Mouse (Mus musculus) bone marrow, adult 2 months (tissue): ENCODE data around the gene Adipor2. TPM values are rescaled to one million over a fixed set of nuclear protein-coding genes. Genes with fewer than 3 reads are reported as not detected.
A peak's percentile ranks its signal among the peaks of the same experiment; 100 is the strongest.

Experiments
- H3K27ac ChIP-seq: fragments of 200-500 bp; 2 replicates; pipeline ENCODE4 v1.5.1; 2012; ENCODE audit warnings: low read depth, mild to moderate bottlenecking, control low read depth, inconsistent platforms, low read length; ENCODE audit not compliant: control insufficient read depth, poor library complexity, insufficient read depth
- H3K4me1 ChIP-seq: fragments of 200-500 bp; 2 replicates; pipeline ENCODE4 v1.6.1; 2011; ENCODE audit warnings: low read length; ENCODE audit not compliant: control insufficient read depth, insufficient read depth
- H3K4me3 ChIP-seq: fragments of 200-500 bp; replicated peaks from 2 replicates; pipeline ENCODE3; 2011; ENCODE audit warnings: mild to moderate bottlenecking, low read depth, low read length, control low read depth; ENCODE audit not compliant: control insufficient read depth
- CTCF ChIP-seq: fragments of 200-500 bp; IDR thresholded peaks from 2 replicates; pipeline ENCODE4 v1.5.1; 2011; ENCODE audit warnings: low read length, control low read depth; ENCODE audit not compliant: control insufficient read depth, insufficient read depth
- POLR2A ChIP-seq: fragments of 200-500 bp; IDR thresholded peaks from 2 replicates; pipeline ENCODE4 v1.6.1; 2011; ENCODE audit warnings: low read depth, mild to moderate bottlenecking, control low read depth, low read length, borderline replicate concordance; ENCODE audit not compliant: control insufficient read depth
- WGBS: fragments of 180-500 bp; shearing (Covaris S2); methylation state at CpG from one replicate; pipeline ENCODE4 v1.1.7; 2018; 5-methylcytosine and 5-hydroxymethylcytosine counted together
- polyA plus RNA-seq: library from polyadenylated mRNA; stranded (reverse); fragments of >200 nt; gene quantifications from 2 replicates; pipeline ENCODE4 v1.2.4, GENCODE M21; 2011; ENCODE audit warnings: low replicate concordance; ENCODE audit not compliant: missing spikeins, insufficient read depth, insufficient read length

Gene Adipor2
- 21.1 and 30.2 TPM in 2 replicates for polyA plus RNA-seq

GRCm38 (mm10) chr6:119417354-119417753 lies at the start of gene Adipor2:
Gene Adipor2, minus strand, starts transcription at chr6:119417704.
- H3K4me1 ChIP-seq: peaks cover 5% of the 10 kb centered on the region; the same call in 1 of the 2 replicates
- TF ChIP-seq CTCF (no peak), POLR2A (no peak)
- peak within 1 kb of the TSS; percentile 10 for H3K4me3 ChIP-seq
- WGBS: under 1% methylated on average over 12 of the region's 12 CpGs
- H3K27ac ChIP-seq: no peak within 1 kb of the TSS

GRCm38 (mm10) chr6:119466161-119466560 lies 48.7 kb upstream of the Adipor2 start:
- no peak for TF ChIP-seq POLR2A
- no peak for TF ChIP-seq CTCF
- WGBS: 88% methylated on average over 1 of the region's 1 CpGs
- H3K4me1 ChIP-seq: peaks cover 2% of the 10 kb centered on the region; the same call in 1 of the 2 replicates
- H3K4me3 ChIP-seq: no peak overlapping the region
- H3K27ac ChIP-seq: no peak overlapping the region

GRCm38 (mm10) chr6:119460391-119460790 lies 42.9 kb upstream of the Adipor2 start:
- no peak for TF ChIP-seq POLR2A
- Histone ChIP-seq H3K4me1 (peaks cover 2% of the 10 kb centered on the region; the same call in 1 of the 2 replicates), H3K4me3 (no peak overlapping the region), H3K27ac (no peak overlapping the region)
- 82% methylated on average over 5 of the region's 5 CpGs for WGBS

GRCm38 (mm10) chr6:119459041-119459440 lies 41.5 kb upstream of the Adipor2 start:
- peaks cover 2% of the 10 kb centered on the region; the same call in 1 of the 2 replicates for H3K4me1 ChIP-seq
- WGBS: 27% methylated on average over 4 of the region's 4 CpGs
- no peak overlapping the region for H3K27ac ChIP-seq
- H3K4me3 ChIP-seq: no peak overlapping the region
- no peak for TF ChIP-seq POLR2A

- Histone ChIP-seq H3K27ac (peak overlapping the region; percentile 12; the same call in 1 of the 2 replicates), H3K4me1 (peaks cover 2% of the 10 kb centered on the region; the same call in 1 of the 2 replicates), H3K4me3 (no peak overlapping the region)
- 56% methylated on average over 8 of the region's 8 CpGs for WGBS
- TF ChIP-seq CTCF (no peak), POLR2A (no peak)
These were observed 40.7 kb upstream of the Adipor2 start for GRCm38 (mm10) chr6:119458166-119458565.

- H3K27ac ChIP-seq: no peak overlapping the region
- H3K4me3 ChIP-seq: no peak overlapping the region
- TF ChIP-seq CTCF (no peak), POLR2A (no peak)
- H3K4me1 ChIP-seq: no peaks in the 10 kb centered on the region; the same call in 1 of the 2 replicates
- WGBS: 8% methylated on average over 15 of the region's 15 CpGs
These were observed 34.5 kb upstream of the Adipor2 start for GRCm38 (mm10) chr6:119451981-119452499.

GRCm38 (mm10) chr6:119450965-119451943 lies 33.8 kb upstream of the Adipor2 start:
- TF ChIP-seq CTCF (no peak), POLR2A (no peak)
- Histone ChIP-seq H3K27ac (no peak overlapping the region), H3K4me3 (no peak overlapping the region), H3K4me1 (no peaks in the 10 kb centered on the region; the same call in 1 of the 2 replicates)
- WGBS: 5% methylated on average over 14 of the region's 14 CpGs

GRCm38 (mm10) chr6:119449060-119449499 lies 31.6 kb upstream of the Adipor2 start:
- Histone ChIP-seq H3K4me3 (no peak overlapping the region), H3K27ac (no peak overlapping the region), H3K4me1 (no peaks in the 10 kb centered on the region; the same call in 1 of the 2 replicates)
- WGBS: 16% methylated on average over 14 of the region's 23 CpGs
- TF ChIP-seq CTCF: peak; percentile 43; the same call in 1 of the 2 replicates
- TF ChIP-seq POLR2A: no peak
